Mouse (Mus musculus) stomach, embryonic 14.5 days (tissue): ENCODE results near the gene Sept9. TPM values are rescaled to one million over a fixed set of nuclear protein-coding genes. Genes with fewer than 3 reads are reported as not detected.

Experiments used
- ATAC-seq: fragments of 200-750 bp; cut with Nextera tagmentation; 2 replicates; pipeline ENCODE4 v1.8.0; 2017; ENCODE audit warnings: low read depth, moderate TSS enrichment; ENCODE audit not compliant: insufficient number of reproducible peaks, insufficient read depth, low FRiP score
- H3K27ac ChIP-seq: fragments of 300-500 bp; sonication (generic); 2 replicates; pipeline ENCODE4 v1.5.1; 2014; ENCODE audit warnings: mild to moderate bottlenecking, low read length, moderate library complexity, mixed read lengths
- H3K27me3 ChIP-seq: fragments of 300-500 bp; sonication (generic); 2 replicates; pipeline ENCODE4 v1.6.1; 2014; ENCODE audit warnings: low read length, control low read depth, mixed read lengths; ENCODE audit not compliant: control insufficient read depth, insufficient read depth
- H3K36me3 ChIP-seq: fragments of 300-500 bp; sonication (generic); 2 replicates; pipeline ENCODE4 v1.6.1; 2014; ENCODE audit warnings: mild to moderate bottlenecking, control low read depth, low read length, moderate library complexity, mixed read lengths; ENCODE audit not compliant: control insufficient read depth, insufficient read depth
- H3K4me1 ChIP-seq: fragments of 300-500 bp; sonication (generic); 2 replicates; pipeline ENCODE4 v1.6.1; 2014; ENCODE audit warnings: low read length, control low read depth, mixed read lengths; ENCODE audit not compliant: control insufficient read depth, insufficient read depth
- H3K4me2 ChIP-seq: fragments of 300-500 bp; sonication (generic); replicated peaks from 2 replicates; pipeline ENCODE4 v1.6.1; 2014; ENCODE audit warnings: low read depth, low read length, control low read depth
- H3K4me3 ChIP-seq: fragments of 300-500 bp; sonication (generic); 2 replicates; pipeline ENCODE4 v1.5.1; 2014; ENCODE audit warnings: low read depth, low read length, control low read depth
- H3K9ac ChIP-seq: fragments of 300-500 bp; sonication (generic); replicated peaks from 2 replicates; pipeline ENCODE4 v1.6.1; 2014; ENCODE audit warnings: low read depth, mild to moderate bottlenecking, control low read depth, low read length, moderate library complexity, mixed read lengths
- H3K9me3 ChIP-seq: fragments of 300-500 bp; sonication (generic); 2 replicates; pipeline ENCODE4 v1.6.1; 2016; ENCODE audit warnings: low read depth, low read length, control low read depth; ENCODE audit not compliant: control insufficient read depth
- WGBS: fragments of 180-500 bp; shearing (Covaris S2); extraction: QIAGEN DNeasy Blood & Tissue Kit; methylation state at CpG from one replicate; pipeline ENCODE4 v1.1.7; 2014; 5-methylcytosine and 5-hydroxymethylcytosine counted together
- polyA plus RNA-seq: library from polyadenylated mRNA; unstranded; fragments of >200 nt; fragmentation: Nextera tagmentation; extraction: Ambion mirVana; gene quantifications from 2 replicates; pipeline ENCODE4 v1.2.1, GENCODE M21; 2014

Gene Sept9
- polyA plus RNA-seq, 1 experiment from 2014 or later: 106 TPM

DNA sequence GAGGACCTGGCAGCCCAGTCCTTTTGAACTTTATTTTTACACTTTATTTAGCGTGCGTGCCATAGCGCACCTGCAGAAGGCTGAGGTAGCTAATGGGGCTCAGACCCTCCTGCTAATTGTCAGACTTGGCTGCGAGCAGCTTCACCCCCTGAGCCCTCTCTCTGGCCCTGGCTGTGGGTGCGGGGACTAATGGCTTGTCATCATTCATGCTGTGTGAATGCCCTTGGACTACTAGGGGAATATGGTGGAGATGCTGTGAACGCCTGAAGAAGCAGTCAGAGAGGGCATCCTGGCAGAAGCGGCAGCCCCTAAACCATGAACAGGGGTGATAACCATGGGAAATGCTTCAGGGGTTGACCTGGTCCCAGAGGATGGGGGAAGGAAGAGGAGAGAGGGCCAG lies 114.0 kb downstream of the Sept9 start:
- Histone ChIP-seq H3K36me3 (no peaks in the 10 kb centered on the region; the same call in 1 of the 2 replicates), H3K9me3 (no peaks in the 10 kb centered on the region), H3K4me2 (no peak overlapping the region), H3K4me1 (peaks cover 84% of the 10 kb centered on the region), H3K27me3 (no peaks in the 10 kb centered on the region), H3K9ac (no peak overlapping the region), H3K27ac (peak overlapping the region; percentile 89), H3K4me3 (no peak overlapping the region)
- 85% methylated on average over 7 of the region's 7 CpGs for WGBS
- no peak for ATAC-seq

DNA sequence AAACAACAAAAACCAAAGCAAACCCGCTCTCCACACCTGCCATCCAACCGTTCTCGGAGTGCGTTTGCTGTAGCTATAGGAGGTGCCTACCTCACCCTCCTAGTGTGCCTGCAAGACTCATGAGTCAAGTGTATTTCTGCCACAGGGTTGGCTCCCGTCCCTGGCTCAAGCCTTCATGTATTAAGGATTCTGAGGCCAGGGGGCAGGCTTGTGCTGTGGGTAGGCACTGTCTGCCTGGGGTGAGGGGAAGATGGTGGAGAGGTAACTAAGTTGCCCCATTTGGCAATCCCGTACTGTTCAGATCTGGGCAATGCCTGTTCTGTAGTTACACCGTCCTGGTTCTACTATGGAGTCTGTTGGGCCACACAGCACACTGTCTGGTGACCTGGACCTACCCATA lies 114.6 kb downstream of the Sept9 start:
- 94% methylated on average over 7 of the region's 7 CpGs for WGBS
- H3K4me3 ChIP-seq: no peak overlapping the region
- H3K27me3 ChIP-seq: no peaks in the 10 kb centered on the region
- peaks cover 84% of the 10 kb centered on the region for H3K4me1 ChIP-seq
- H3K9me3 ChIP-seq: no peaks in the 10 kb centered on the region
- H3K4me2 ChIP-seq: no peak overlapping the region
- H3K9ac ChIP-seq: no peak overlapping the region
- H3K36me3 ChIP-seq: no peaks in the 10 kb centered on the region; the same call in 1 of the 2 replicates
- no peak for ATAC-seq
- H3K27ac ChIP-seq: no peak overlapping the region

DNA sequence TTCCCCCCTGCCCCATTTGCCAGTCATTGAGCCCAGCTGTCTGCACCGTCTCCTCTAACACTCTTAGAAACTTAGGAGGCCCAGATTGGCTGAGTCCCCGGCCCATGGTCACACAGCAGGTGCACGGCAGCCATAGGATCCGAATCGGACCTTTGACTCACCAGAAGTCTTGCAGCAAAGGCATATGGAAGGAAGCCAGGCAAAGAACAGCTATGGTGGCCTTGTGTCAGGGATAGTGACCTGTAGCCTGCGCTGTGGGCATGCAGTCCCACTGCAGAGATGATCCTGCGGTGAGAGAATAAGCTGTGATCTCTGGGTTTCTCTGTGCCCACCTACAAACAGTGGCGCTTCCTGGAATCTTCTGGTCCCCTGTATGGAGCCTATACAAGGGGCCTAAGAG lies 115.1 kb downstream of the Sept9 start:
- ATAC-seq: no peak
- no peak overlapping the region for H3K4me3 ChIP-seq
- 92% methylated on average over 8 of the region's 8 CpGs for WGBS
- no peak overlapping the region for H3K9ac ChIP-seq
- H3K4me2 ChIP-seq: no peak overlapping the region
- peak overlapping the region; percentile 72; the same call in 1 of the 2 replicates for H3K27ac ChIP-seq
- no peaks in the 10 kb centered on the region for H3K9me3 ChIP-seq
- H3K36me3 ChIP-seq: no peaks in the 10 kb centered on the region
- peaks cover 81% of the 10 kb centered on the region for H3K4me1 ChIP-seq
- no peaks in the 10 kb centered on the region for H3K27me3 ChIP-seq

DNA sequence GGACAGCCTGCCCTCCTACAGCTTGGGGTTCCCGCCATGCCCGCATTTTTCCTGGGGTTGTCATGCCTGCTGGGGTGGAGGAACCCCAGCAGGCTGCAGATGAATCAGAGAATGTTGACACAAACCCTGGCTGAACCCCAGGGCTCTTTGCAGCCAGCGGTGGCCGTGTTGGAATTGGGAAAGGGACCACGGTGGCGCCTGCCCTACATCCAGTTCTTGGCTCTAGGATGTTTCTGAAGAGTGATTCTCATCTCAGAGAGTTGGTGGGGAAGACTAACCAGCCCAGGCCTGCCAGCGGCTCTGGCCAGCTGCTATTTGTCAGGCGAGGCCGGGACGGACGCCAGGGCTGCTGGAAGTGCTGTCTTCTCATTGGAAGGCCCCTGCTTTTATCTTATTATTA lies 115.8 kb downstream of the Sept9 start:
- 41% methylated on average over 11 of the region's 11 CpGs for WGBS
- ATAC-seq: no peak
- Histone ChIP-seq H3K4me3 (no peak overlapping the region), H3K27ac (peak overlapping the region; percentile 72; the same call in 1 of the 2 replicates), H3K4me1 (peaks cover 81% of the 10 kb centered on the region), H3K9me3 (no peaks in the 10 kb centered on the region), H3K36me3 (no peaks in the 10 kb centered on the region), H3K27me3 (no peaks in the 10 kb centered on the region), H3K4me2 (no peak overlapping the region), H3K9ac (0 out of 2 replicates have a peak overlapping the region, but pooled peaks have one; percentile 21)

DNA sequence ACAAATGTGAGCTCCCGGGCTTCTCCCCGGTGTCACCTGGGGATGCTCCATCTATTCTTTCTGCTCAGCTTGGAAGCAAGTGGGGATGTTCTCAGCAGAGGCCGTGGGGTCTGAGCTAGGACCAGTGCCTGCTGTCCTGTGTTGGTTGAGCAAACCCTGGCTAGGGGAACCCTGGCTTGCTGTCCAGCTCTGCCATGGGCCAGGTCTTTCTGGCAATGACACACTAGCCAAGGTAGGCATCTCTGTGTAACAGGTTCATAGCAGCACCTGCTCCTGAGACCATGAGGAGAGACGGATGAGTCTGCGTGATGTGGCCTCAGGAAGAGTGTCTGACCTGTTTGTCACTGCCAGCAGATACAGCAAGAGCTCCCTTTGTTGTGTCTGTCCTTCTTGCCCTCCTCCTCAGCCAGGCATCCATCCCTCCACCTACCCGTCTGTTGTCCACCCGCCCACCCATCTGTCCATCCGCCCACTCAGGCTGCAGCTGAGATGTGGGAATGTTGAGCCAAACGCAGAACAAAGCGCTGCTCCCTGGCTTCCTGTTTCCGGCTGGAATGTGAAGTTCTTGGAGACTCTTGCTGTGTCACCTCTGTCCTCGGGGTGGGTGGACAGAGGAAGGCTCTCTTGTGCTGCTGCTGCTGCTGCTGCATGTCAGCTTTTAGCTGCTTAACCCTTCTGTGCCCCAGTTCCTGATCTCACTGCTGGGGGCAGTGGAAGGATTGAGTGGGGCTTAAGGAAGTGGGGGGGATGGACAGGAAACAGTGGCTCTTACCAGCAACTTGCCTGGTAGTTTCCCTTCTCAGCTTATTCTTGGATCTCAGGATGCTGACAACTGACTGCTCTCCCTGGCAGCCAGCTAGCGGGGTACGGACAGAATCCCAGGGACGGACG lies 117.2 kb downstream of the Sept9 start:
- H3K9me3 ChIP-seq: no peaks in the 10 kb centered on the region
- peak overlapping the region; percentile 33 for H3K4me2 ChIP-seq
- peak overlapping the region; percentile 87 for H3K27ac ChIP-seq
- 36% methylated on average over 16 of the region's 16 CpGs for WGBS
- no peak overlapping the region for H3K4me3 ChIP-seq
- peak overlapping the region; percentile 19; the same call in 1 of the 2 replicates for H3K9ac ChIP-seq
- H3K4me1 ChIP-seq: peaks cover 75% of the 10 kb centered on the region
- ATAC-seq: no peak
- no peaks in the 10 kb centered on the region for H3K27me3 ChIP-seq
- H3K36me3 ChIP-seq: no peaks in the 10 kb centered on the region

DNA sequence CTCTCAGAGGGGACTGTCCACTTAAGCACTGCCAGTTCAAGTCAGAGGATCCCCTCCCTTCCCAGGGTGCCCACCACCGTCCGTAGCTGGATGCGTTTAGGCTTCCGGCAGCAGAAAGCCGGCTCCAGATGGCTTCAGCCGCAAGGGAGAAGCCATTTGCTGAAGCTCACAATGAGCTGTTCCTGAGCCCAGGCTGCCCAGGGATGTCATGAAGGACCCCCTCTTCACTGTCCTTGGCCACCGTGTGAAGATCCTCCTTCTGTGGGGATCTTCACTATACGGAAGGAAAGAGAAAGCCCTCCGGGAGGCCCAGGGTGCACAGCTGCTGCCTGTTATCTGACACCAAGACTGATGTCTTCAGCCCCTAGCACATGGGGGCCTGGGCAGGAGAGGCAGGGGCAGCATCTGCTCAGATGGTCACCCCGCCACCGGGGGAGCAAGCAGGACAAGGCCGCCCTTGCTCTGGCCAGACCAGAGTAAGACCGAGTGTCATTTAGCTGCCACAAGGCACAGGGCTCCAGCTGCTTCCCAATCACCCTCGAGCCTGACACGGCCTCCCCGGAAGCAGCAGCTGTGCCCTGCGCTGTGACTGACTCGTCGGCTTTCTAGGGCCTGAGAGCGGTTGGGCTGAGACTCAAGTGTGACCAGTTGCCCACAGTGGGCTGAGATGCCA lies 118.1 kb downstream of the Sept9 start:
- Histone ChIP-seq H3K9me3 (no peaks in the 10 kb centered on the region), H3K27ac (peak overlapping the region; percentile 87), H3K27me3 (no peaks in the 10 kb centered on the region), H3K9ac (0 out of 2 replicates have a peak overlapping the region, but pooled peaks have one; percentile 19), H3K36me3 (no peaks in the 10 kb centered on the region), H3K4me1 (peaks cover 66% of the 10 kb centered on the region), H3K4me2 (peak overlapping the region; percentile 33), H3K4me3 (no peak overlapping the region)
- no peak for ATAC-seq
- WGBS: 21% methylated on average over 20 of the region's 20 CpGs

DNA sequence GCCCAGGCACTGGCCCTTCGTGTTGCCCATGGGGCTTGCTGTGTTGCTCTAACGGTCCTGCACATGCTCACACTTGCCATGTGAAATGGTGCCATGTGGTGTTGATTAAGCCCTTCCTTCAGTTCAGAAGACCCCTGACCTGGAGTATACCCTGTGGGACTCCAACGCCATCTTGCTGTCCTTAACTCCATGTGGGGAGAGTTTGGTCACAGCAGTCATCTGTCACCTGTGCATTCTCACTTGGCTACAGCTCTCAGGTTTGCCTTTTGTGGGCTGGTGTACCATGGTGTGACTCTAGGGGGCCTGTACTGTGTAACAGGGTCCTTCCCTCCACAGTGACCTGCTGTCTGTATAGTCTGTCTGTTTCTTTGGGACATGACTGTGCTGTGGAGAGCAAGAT lies 118.7 kb downstream of the Sept9 start:
- H3K27me3 ChIP-seq: no peaks in the 10 kb centered on the region
- H3K4me3 ChIP-seq: no peak overlapping the region
- peaks cover 62% of the 10 kb centered on the region for H3K4me1 ChIP-seq
- H3K4me2 ChIP-seq: no peak overlapping the region
- H3K9me3 ChIP-seq: no peaks in the 10 kb centered on the region
- H3K27ac ChIP-seq: peak overlapping the region; percentile 87
- H3K36me3 ChIP-seq: no peaks in the 10 kb centered on the region
- no peak overlapping the region for H3K9ac ChIP-seq
- WGBS: 47% methylated on average over 3 of the region's 3 CpGs
- ATAC-seq: no peak

DNA sequence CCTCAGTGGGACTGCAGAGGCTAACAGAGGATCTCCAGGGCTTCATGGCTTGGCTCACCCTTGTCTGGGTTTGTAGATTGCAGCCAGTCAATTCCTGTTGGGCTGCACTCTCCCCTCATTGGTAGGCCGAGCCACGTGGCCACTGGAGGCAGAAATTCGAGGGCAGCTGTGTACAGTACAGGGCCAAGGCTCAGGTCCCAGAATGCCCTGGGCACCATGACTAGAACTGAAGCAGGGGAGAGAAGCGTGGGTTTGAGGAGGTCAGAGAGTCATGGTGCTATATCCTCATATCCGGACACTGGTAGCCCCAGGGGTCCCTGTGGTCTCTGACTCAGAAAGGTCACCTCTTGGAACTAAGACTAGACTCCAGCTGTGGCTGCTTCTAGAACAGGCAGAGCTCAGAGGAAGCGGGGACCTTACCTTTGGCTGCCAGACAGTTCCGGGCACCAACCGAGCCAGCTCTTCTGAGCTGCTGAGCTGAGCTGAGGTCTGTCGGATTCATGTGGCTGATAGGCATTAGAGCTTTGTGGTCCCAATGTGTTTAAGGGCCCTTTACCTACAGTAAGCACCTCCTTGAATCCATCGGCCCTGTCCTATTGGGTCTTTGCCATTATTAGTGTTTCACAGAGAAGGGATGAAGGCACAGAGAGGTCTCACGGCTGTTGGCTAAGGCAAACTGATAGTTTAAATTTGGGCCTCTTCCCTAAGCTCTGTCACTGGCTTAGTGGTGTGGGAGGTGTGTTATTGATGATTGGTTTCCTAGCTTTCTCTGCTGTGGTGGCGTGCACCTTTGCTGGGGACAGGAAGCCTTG lies 119.5 kb downstream of the Sept9 start:
- no peaks in the 10 kb centered on the region for H3K9me3 ChIP-seq
- H3K9ac ChIP-seq: no peak overlapping the region
- H3K36me3 ChIP-seq: no peaks in the 10 kb centered on the region
- peak overlapping the region; percentile 87 for H3K27ac ChIP-seq
- H3K4me3 ChIP-seq: no peak overlapping the region
- no peaks in the 10 kb centered on the region for H3K27me3 ChIP-seq
- H3K4me2 ChIP-seq: no peak overlapping the region
- peaks cover 64% of the 10 kb centered on the region for H3K4me1 ChIP-seq
- ATAC-seq: no peak
- 47% methylated on average over 12 of the region's 12 CpGs for WGBS
